ENCODE assay signal across 26 mouse cellular contexts in genomic region chr2:73157202-73157601, GRCm38 (mm10).
DNase-seq lines count a peak whose midpoint lies in the region; ATAC-seq and TF ChIP-seq lines count a peak whose summit lies in the region.
"Had no signal": no experiment of that assay in that cellular context is flagged by ENCODE, and none has a peak within 500 bp of the region (broad histone marks: within the 10 kb centered on the region; RNA-seq: fewer than 3 reads in every experiment).

No protein-coding gene starts in this region.

- no peaks in the 10 kb centered on the region for H3K9me3 ChIP-seq in forebrain, embryonic 12.5 days
- no peaks in the 10 kb centered on the region for H3K9me3 ChIP-seq in forebrain, postnatal 0 days (ENCODE audit: low read length)
- H3K9me3 ChIP-seq: embryonic facial prominence, embryonic 13.5 days; embryonic facial prominence, embryonic 15.5 days; forebrain, embryonic 10.5 days; forebrain, embryonic 13.5 days; G1E had no signal

- H3K4me1 ChIP-seq in forebrain, embryonic 12.5 days: peaks cover 6% of the 10 kb centered on the region
- no peaks in the 10 kb centered on the region for H3K4me1 ChIP-seq in forebrain, postnatal 0 days (ENCODE audit: insufficient read depth)
- H3K4me1 ChIP-seq: embryonic facial prominence, embryonic 15.5 days had no signal

- peak; percentile 61; the same call in 1 of the 2 replicates for ATAC-seq in forebrain, embryonic 12.5 days (ENCODE audit: low FRiP score)
- no peak for ATAC-seq in forebrain, postnatal 0 days
- ATAC-seq: activated CD4-positive, CD25-positive, alpha-beta regulatory T cell, adult 4 months; CD4-positive, CD25-positive, alpha-beta regulatory T cell, adult 4 months; forebrain, embryonic 13.5 days; Patski had no signal

- WGBS in forebrain, embryonic 12.5 days: 78% methylated on average over 3 of the region's 3 CpGs
- 70% methylated on average over 3 of the region's 3 CpGs for WGBS in forebrain, postnatal 0 days

- H3K4me2 ChIP-seq in forebrain, embryonic 12.5 days: no peak overlapping the region
- H3K4me2 ChIP-seq in forebrain, postnatal 0 days (ENCODE audit: low read depth): no peak overlapping the region
- H3K4me2 ChIP-seq: embryonic facial prominence, embryonic 13.5 days; embryonic facial prominence, embryonic 15.5 days; forebrain, embryonic 13.5 days had no signal

- no peak for TF ChIP-seq POLR2A in brain, embryonic 14.5 days (IDR thresholded peaks at IDR 0.05; ENCODE audit: borderline replicate concordance, extremely low read depth, insufficient read depth, insufficient read length, poor library complexity, severe bottlenecking)

- H3K4me3 ChIP-seq in forebrain, embryonic 12.5 days (replicated peaks): no peak overlapping the region
- no peak overlapping the region for H3K4me3 ChIP-seq in forebrain, postnatal 0 days (ENCODE audit: low read depth, low read length)
- H3K4me3 ChIP-seq: embryonic facial prominence, embryonic 13.5 days; embryonic facial prominence, embryonic 15.5 days; erythroblast, embryonic 14.5 days; forebrain, embryonic 10.5 days; forebrain, embryonic 13.5 days had no signal

- no peaks in the 10 kb centered on the region for H3K27me3 ChIP-seq in forebrain, embryonic 12.5 days
- no peaks in the 10 kb centered on the region for H3K27me3 ChIP-seq in forebrain, postnatal 0 days (ENCODE audit: insufficient read depth, low read length)
- H3K27me3 ChIP-seq: CH12.LX; embryonic facial prominence, embryonic 13.5 days; embryonic facial prominence, embryonic 15.5 days; forebrain, embryonic 13.5 days; Patski had no signal

- H3K9ac ChIP-seq in forebrain, embryonic 12.5 days: no peak overlapping the region
- no peak overlapping the region for H3K9ac ChIP-seq in forebrain, postnatal 0 days
- H3K9ac ChIP-seq: embryonic facial prominence, embryonic 13.5 days; embryonic facial prominence, embryonic 15.5 days; forebrain, embryonic 13.5 days had no signal

- H3K36me3 ChIP-seq in forebrain, embryonic 12.5 days (replicated peaks): peaks cover 11% of the 10 kb centered on the region
- H3K36me3 ChIP-seq in forebrain, postnatal 0 days (ENCODE audit: insufficient read depth): peaks cover 6% of the 10 kb centered on the region; the same call in 1 of the 2 replicates

- no peak overlapping the region for H3K27ac ChIP-seq in forebrain, embryonic 12.5 days
- H3K27ac ChIP-seq in forebrain, postnatal 0 days (ENCODE audit: low read depth, low read length): no peak overlapping the region
- H3K27ac ChIP-seq: embryonic facial prominence, embryonic 13.5 days; embryonic facial prominence, embryonic 15.5 days; forebrain, embryonic 10.5 days; forebrain, embryonic 13.5 days had no signal

- no peak for TF ChIP-seq CTCF in forebrain, postnatal 0 days (IDR thresholded peaks at IDR 0.05; ENCODE audit: low read depth)
- no peak for TF ChIP-seq CTCF in brain, embryonic 14.5 days (IDR thresholded peaks at IDR 0.05; ENCODE audit: borderline replicate concordance, extremely low read depth, insufficient read depth, insufficient read length)

- no peak for DNase-seq in forebrain, postnatal 0 days
- peak; percentile 5 for DNase-seq in heart, adult 11 months
- DNase-seq in heart, postnatal 4 days: no peak
- DNase-seq in brain, embryonic 14.5 days (ENCODE audit: low read depth): peak; percentile 77
- DNase-seq: adrenal gland, adult 8-10 months; adrenal gland, postnatal 14 days; adrenal gland, postnatal 36 days; B cell, adult 2 months; cerebellum, adult 11 months; cerebellum, adult 18-20 months; cerebellum, adult 8-10 months; cerebellum, adult 9-11 months; cerebellum, postnatal 14 days; cerebellum, postnatal 36 days; embryo, embryonic 11 days had no signal

Comparison
In these comparisons a context has a peak if more than half of its experiments do, and no peak if none do; other contexts are left out.
1. DNase-seq: peak in heart, adult 11 months (single experiment) and brain, embryonic 14.5 days (single experiment); none in forebrain, postnatal 0 days (single experiment) and heart, postnatal 4 days (single experiment).